Mouse (Mus musculus) CH12.LX (cell line): ENCODE results near the gene Rasa3. TPM values are rescaled to one million over a fixed set of nuclear protein-coding genes. Genes with fewer than 3 reads are reported as not detected.

Experiments used
- DNase-seq: peaks from one replicate; pipeline ENCODE4 v3.0.0-alpha.2; 2013; ENCODE audit errors: extremely low read depth
- H3K27ac ChIP-seq: 2 replicates; pipeline ENCODE4 v1.5.1; 2012; ENCODE audit warnings: low read depth, mild to moderate bottlenecking, control low read depth, moderate library complexity; ENCODE audit not compliant: insufficient read depth
- H3K27me3 ChIP-seq: replicated peaks from 2 replicates; pipeline ENCODE3; 2012; ENCODE audit warnings: inconsistent platforms
- H3K36me3 ChIP-seq, 2 experiments: replicated peaks in 1 of 2; 2 replicates each; pipeline versions ENCODE3 to v1.6.1; 2012; ENCODE audit warnings: inconsistent platforms in 1 of 2, low read length in 1 of 2, mild to moderate bottlenecking in 1 of 2, mixed read lengths in 1 of 2, moderate library complexity in 1 of 2; ENCODE audit not compliant: control insufficient read depth in 1 of 2, insufficient read depth in 1 of 2
- H3K4me1 ChIP-seq, 2 experiments: 2 replicates each; pipeline ENCODE4 v1.6.1; 2012; ENCODE audit warnings: inconsistent platforms in 1 of 2, moderate library complexity in 1 of 2; ENCODE audit not compliant: insufficient read depth in 2 of 2, control insufficient read depth in 1 of 2
- H3K4me2 ChIP-seq: 2 replicates; pipeline ENCODE4 v1.6.1; 2012; ENCODE audit warnings: low read depth, mild to moderate bottlenecking, control low read depth; ENCODE audit not compliant: poor library complexity, insufficient read depth, severe bottlenecking
- H3K4me3 ChIP-seq, 3 experiments: fragments of 150-350 bp in 1 of 3; sonication (generic) in 1 of 3; replicated peaks in 1 of 3; 2 replicates each; pipeline versions ENCODE3 to v1.5.1; 2011 to 2012; ENCODE audit warnings: low read depth in 2 of 3, low read length in 2 of 3, mild to moderate bottlenecking in 2 of 3, moderate library complexity in 2 of 3, control low read depth in 1 of 3, improper control_type of control experiment in 1 of 3, inconsistent platforms in 1 of 3, mixed read lengths in 1 of 3; ENCODE audit not compliant: poor library complexity in 1 of 3
- H3K79me2 ChIP-seq: replicated peaks from 2 replicates; pipeline ENCODE4 v1.6.1; 2012; ENCODE audit warnings: mild to moderate bottlenecking, moderate library complexity; ENCODE audit not compliant: control insufficient read depth, poor library complexity, insufficient read depth, severe bottlenecking; ENCODE audit errors: extremely low read depth
- H3K9ac ChIP-seq: 2 replicates; pipeline ENCODE4 v1.6.1; 2012; ENCODE audit warnings: low read depth, mild to moderate bottlenecking, control low read depth, moderate library complexity; ENCODE audit not compliant: insufficient read depth
- H3K9me3 ChIP-seq: replicated peaks from 2 replicates; pipeline ENCODE3; 2012; ENCODE audit warnings: low read length, inconsistent platforms, mixed read lengths
- HCFC1 ChIP-seq: IDR thresholded peaks from 2 replicates; pipeline ENCODE4 v1.6.1; 2012; ENCODE audit warnings: low read depth, mild to moderate bottlenecking, inconsistent platforms, low read length, improper control_type of control experiment
- IRF4 ChIP-seq: IDR thresholded peaks from 2 replicates; pipeline ENCODE4 v1.6.1; 2014; ENCODE audit warnings: low read depth, mild to moderate bottlenecking, inconsistent platforms, low read length, improper control_type of control experiment
- MAFK ChIP-seq: IDR thresholded peaks from 2 replicates; pipeline ENCODE4 v1.6.1; 2011; ENCODE audit warnings: low read length, improper control_type of control experiment; ENCODE audit not compliant: insufficient replicate concordance
- MAX ChIP-seq: IDR thresholded peaks from 2 replicates; pipeline ENCODE4 v1.6.1; 2011; ENCODE audit warnings: low read length, improper control_type of control experiment
- MYC ChIP-seq: IDR thresholded peaks from 2 replicates; pipeline ENCODE4 v1.6.1; 2011; ENCODE audit warnings: low read depth, mild to moderate bottlenecking, improper control_type of control experiment, low read length
- NELFE ChIP-seq: IDR thresholded peaks from 2 replicates; pipeline ENCODE4 v1.6.1; 2011; ENCODE audit warnings: low read depth, low read length, improper control_type of control experiment
- NRF1 ChIP-seq: IDR thresholded peaks from 2 replicates; pipeline ENCODE4 v1.6.1; 2014; ENCODE audit warnings: low read depth, mild to moderate bottlenecking, inconsistent platforms, low read length, improper control_type of control experiment, moderate library complexity
- PAX5 ChIP-seq: IDR thresholded peaks from 2 replicates; pipeline ENCODE4 v1.6.1; 2012; ENCODE audit warnings: low read length, inconsistent platforms, mixed read lengths
- RAD21 ChIP-seq: IDR thresholded peaks from 2 replicates; pipeline ENCODE4 v1.6.1; 2011; ENCODE audit warnings: low read depth, mild to moderate bottlenecking, low read length, improper control_type of control experiment, moderate library complexity
- SIN3A ChIP-seq: IDR thresholded peaks from 2 replicates; pipeline ENCODE4 v1.6.1; 2012; ENCODE audit warnings: low read length, improper control_type of control experiment, inconsistent platforms
- USF1 ChIP-seq: IDR thresholded peaks from 2 replicates; pipeline ENCODE4 v1.6.1; 2014; ENCODE audit warnings: low read depth, mild to moderate bottlenecking, inconsistent platforms, low read length, improper control_type of control experiment
- USF2 ChIP-seq: conservative IDR thresholded peaks from 2 replicates; pipeline ENCODE4 v1.6.1; 2011; ENCODE audit warnings: low read depth, low read length, improper control_type of control experiment
- ZC3H11A ChIP-seq: IDR thresholded peaks from 2 replicates; pipeline ENCODE4 v1.6.1; 2012; ENCODE audit warnings: low read depth, mild to moderate bottlenecking, inconsistent platforms, low read length, improper control_type of control experiment
- ZMIZ1 ChIP-seq: IDR thresholded peaks from 2 replicates; pipeline ENCODE4 v1.6.1; 2012; ENCODE audit warnings: low read depth, mild to moderate bottlenecking, inconsistent platforms, low read length, improper control_type of control experiment
- ZNF384 ChIP-seq: IDR thresholded peaks from 2 replicates; pipeline ENCODE4 v1.6.1; 2012; ENCODE audit warnings: low read depth, low read length, improper control_type of control experiment, inconsistent platforms
- dilution Hi-C: fragments of 300-500 bp; cut with MboI; formaldehyde crosslinking; loops from 2 replicates; pipeline ENCODE4 v1.14.3; 2020; ENCODE audit warnings: low sequenced_read_pairs; ENCODE audit not compliant: extremely low pct_unique_long_range_greater_than_20kb, extremely low pct_ligation_motif_present
- in situ Hi-C: fragments of 300-500 bp; cut with MboI; formaldehyde crosslinking; loops from 3 replicates; pipeline ENCODE4 v1.14.3; 2019; ENCODE audit warnings: low sequenced_read_pairs, low pct_ligation_motif_present, low pct_unique_long_range_greater_than_20kb, mixed read lengths
- polyA plus RNA-seq: library from polyadenylated mRNA; unstranded; fragments of >175 nt; gene quantifications from 2 replicates; pipeline ENCODE4 v1.2.1, GENCODE M21; 2012; ENCODE audit warnings: low read depth; ENCODE audit not compliant: insufficient read length
- total RNA-seq, 2 experiments: library from RNA; depleted of rRNA; stranded (reverse); fragments of 300-350 nt in 1 of 2; fragments of >200 nt in 1 of 2; gene quantifications; 2 replicates each; pipeline ENCODE4 v1.2.3; 2012 to 2014

Gene Rasa3
- total and polyA plus RNA-seq, 3 experiments = 12.8 to 28.5 (median 13.6) TPM

DNA sequence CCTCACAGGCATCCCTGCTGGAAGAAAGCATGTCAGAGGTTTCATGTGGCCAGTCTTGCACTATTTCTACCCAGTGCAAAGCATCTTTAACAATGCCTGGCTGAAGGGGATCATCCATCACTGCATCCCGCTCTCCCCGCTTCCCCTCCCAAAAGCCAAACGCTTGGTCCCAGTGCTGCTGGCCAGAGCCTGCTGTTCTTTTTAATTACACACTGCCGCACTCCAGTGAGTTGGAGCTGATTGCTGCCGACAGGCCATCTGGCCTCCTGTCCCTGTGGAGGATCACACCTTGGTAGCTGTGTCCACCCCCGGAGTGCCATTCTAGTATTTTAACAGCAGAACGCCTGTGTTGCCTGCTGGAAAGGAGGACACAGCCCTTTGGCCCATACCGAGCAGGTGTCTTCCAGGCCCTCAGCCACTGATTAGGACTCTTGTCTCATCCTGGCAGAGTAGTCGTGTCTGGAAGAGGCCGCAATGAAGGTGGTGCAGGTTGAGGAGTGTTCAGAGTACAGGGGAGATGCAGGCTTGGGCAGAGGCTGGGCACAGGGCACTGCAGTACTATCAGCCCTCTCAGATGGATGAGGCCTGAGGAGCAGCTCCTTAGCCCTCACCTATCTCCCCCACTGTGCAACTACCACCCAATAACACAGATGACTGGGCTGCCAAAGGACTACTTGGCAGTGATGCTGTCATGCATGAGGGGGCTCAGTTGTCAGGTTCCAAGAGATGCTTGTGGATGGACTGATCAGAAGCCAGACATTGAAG, 15.1 kb upstream of the Rasa3 start:
- DNase-seq = no peak
- dilution Hi-C loops = no loop called here
- peaks cover 3 to 6% of the 10 kb centered on the region in 2 experiments; a peak in 2 of 4 replicates for H3K4me1 ChIP-seq
- no peak overlapping the region for H3K4me2 ChIP-seq
- in situ Hi-C loops = no loop called here
- H3K9ac ChIP-seq = no peak overlapping the region
- no peak overlapping the region for H3K27ac ChIP-seq
- no peak for TF ChIP-seq USF1
- no peak for TF ChIP-seq MAX
- no peak for TF ChIP-seq PAX5
- TF ChIP-seq HCFC1 = no peak
- no peak for TF ChIP-seq ZC3H11A
- TF ChIP-seq NRF1 = no peak
- no peak for TF ChIP-seq RAD21
- TF ChIP-seq USF2 = no peak
- no peak for TF ChIP-seq NELFE
- TF ChIP-seq MAFK = no peak
- TF ChIP-seq ZNF384 = no peak
- TF ChIP-seq SIN3A = no peak
- no peak for TF ChIP-seq MYC
- TF ChIP-seq, all 38 proteins: peak for 0
- Histone ChIP-seq H3K9me3 (no peaks in the 10 kb centered on the region), H3K36me3 (no peaks in the 10 kb centered on the region), H3K4me3 (no peak overlapping the region), H3K27me3 (no peaks in the 10 kb centered on the region), H3K79me2 (no peaks in the 10 kb centered on the region)

DNA sequence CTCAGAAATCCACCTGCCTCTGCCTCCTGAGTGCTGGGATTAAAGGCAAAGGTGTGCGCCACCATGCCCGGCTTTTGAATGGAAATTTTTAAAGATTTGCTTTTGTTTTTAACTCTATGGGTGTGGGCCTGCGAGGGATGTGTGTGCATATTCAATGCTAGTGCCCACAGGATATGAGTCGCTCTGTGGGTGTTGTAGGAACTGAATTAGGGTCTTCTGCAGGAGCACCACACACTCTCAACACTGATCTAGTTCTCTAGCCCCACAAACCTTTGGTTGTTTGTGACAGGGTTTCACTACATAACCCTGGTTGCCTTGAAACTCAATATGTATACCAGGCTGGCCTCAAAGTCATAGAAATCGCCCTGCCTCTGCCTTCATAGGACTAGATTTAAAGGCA, 11.9 kb upstream of the Rasa3 start:
- Histone ChIP-seq H3K9me3 (no peaks in the 10 kb centered on the region), H3K9ac (no peak overlapping the region), H3K27ac (no peak overlapping the region), H3K4me2 (no peak overlapping the region), H3K36me3 (no peaks in the 10 kb centered on the region), H3K27me3 (no peaks in the 10 kb centered on the region), H3K79me2 (no peaks in the 10 kb centered on the region), H3K4me3 (no peak overlapping the region), H3K4me1 (peaks cover 11 to 26% of the 10 kb centered on the region in 2 experiments)
- dilution Hi-C loops = no loop called here
- DNase-seq = no peak
- TF ChIP-seq ZNF384 (no peak), IRF4 (no peak), ZMIZ1 (no peak)
- in situ Hi-C loops = no loop called here
